Mouse (Mus musculus): ENCODE results near the gene Cacnb2. TPM values are rescaled to one million over a fixed set of nuclear protein-coding genes. Genes with fewer than 3 reads are reported as not detected.

The Cacnb2 gene
- polyA plus RNA-seq, 1 experiment from 2014 or later: 0.11 TPM

DNA sequence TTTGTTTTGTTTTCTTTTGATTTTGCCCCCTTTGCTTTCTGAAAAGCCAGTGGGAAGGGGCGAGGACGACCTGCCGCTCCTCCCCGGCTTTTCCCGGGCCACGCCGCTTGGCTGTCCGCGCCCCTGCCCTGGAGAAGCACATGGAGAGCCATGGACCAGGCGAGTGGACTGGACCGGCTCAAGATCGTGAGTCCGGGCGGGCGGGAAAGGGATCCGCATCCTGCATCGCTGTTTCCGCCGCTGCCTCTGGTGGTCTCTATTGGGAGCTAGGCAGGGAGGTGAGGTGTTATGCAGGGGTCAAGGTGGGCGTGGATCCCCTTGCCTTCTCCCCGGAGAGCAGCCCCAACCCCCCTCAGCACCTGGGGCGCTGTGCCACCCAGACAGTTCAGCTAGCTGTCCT lies 1.9 kb downstream of the Cacnb2 start:
- Histone ChIP-seq H3K27ac (ENCODE audit: low read depth) (no peak overlapping the region), H3K36me3 (replicated peaks; ENCODE audit: insufficient read depth, low read length) (no peaks in the 10 kb centered on the region), H3K9me3 (ENCODE audit: low read length) (no peaks in the 10 kb centered on the region), H3K4me1 (ENCODE audit: insufficient read depth) (peaks cover 10% of the 10 kb centered on the region; the same call in 1 of the 2 replicates), H3K4me2 (ENCODE audit: low read depth, low read length) (peak overlapping the region; percentile 95), H3K9ac (replicated peaks) (peak overlapping the region; percentile 63), H3K4me3 (ENCODE audit: low read depth, low read length) (peak overlapping the region; percentile 61), H3K27me3 (ENCODE audit: insufficient read depth, low read length) (peaks cover 6% of the 10 kb centered on the region; the same call in 1 of the 2 replicates)
- no peak for TF ChIP-seq EP300 (IDR thresholded peaks at IDR 0.05; ENCODE audit: low read depth)
- TF ChIP-seq CTCF (IDR thresholded peaks at IDR 0.05; ENCODE audit: low read depth): no peak
- peak; percentile 25 for DNase-seq
- WGBS (ENCODE audit: insufficient replicate concordance): under 1% methylated on average over 21 of the region's 22 CpGs
- peak; percentile 47; the same call in 1 of the 2 replicates for ATAC-seq

DNA sequence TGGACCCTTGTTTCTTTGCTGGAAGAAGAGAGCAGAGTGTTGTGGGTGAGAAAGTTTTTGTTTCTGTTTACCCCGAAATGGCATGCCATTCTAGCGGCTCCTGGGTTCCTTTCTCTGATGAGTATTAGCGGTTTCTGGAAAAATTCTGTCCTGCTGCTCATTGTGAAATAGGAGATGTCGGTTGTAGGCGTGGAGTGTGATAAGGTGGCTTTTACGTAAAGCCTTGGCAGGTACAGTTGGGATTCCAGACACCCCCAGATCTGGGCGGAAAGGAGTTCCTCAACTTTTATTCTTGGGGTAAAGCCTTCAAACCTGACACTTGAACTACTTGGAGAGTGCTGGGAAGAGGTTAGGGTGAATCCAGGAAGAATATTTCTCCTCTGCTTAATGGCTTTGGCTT lies 2.3 kb downstream of the Cacnb2 start:
- Histone ChIP-seq H3K9ac (replicated peaks) (no peak overlapping the region; the same call in 1 of the 2 replicates), H3K4me3 (ENCODE audit: low read depth, low read length) (peak overlapping the region; percentile 61), H3K4me1 (ENCODE audit: insufficient read depth) (peaks cover 10% of the 10 kb centered on the region; the same call in 1 of the 2 replicates), H3K9me3 (ENCODE audit: low read length) (no peaks in the 10 kb centered on the region), H3K4me2 (ENCODE audit: low read depth, low read length) (peak overlapping the region; percentile 95), H3K27me3 (ENCODE audit: insufficient read depth, low read length) (peaks cover 6% of the 10 kb centered on the region; the same call in 1 of the 2 replicates), H3K27ac (ENCODE audit: low read depth) (no peak overlapping the region), H3K36me3 (replicated peaks; ENCODE audit: insufficient read depth, low read length) (no peaks in the 10 kb centered on the region)
- 2% methylated on average over 7 of the region's 7 CpGs for WGBS (ENCODE audit: insufficient replicate concordance)
- DNase-seq (no peak), ATAC-seq (no peak)
- TF ChIP-seq CTCF (IDR thresholded peaks at IDR 0.05; ENCODE audit: low read depth) (no peak), EP300 (IDR thresholded peaks at IDR 0.05; ENCODE audit: low read depth) (no peak)

DNA sequence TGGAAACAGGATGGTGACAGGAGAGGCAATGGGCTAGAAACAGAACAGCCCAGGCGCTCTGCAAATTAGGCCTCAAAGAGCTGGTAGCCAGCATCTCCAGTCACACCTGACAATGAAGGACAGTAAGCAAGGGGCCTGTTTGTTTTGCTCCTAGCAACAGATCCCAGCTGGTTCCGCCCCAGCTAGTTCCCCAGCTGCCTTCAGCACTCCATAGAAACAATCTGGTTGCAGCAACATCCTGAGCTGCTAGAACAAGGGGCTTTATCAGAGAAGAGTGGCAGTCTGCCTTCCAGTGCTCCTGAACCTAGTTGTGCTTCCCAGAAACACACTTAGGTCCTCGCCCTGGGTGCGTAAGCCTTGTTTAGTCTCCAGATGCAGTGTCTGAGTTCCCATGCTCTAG lies 5.7 kb downstream of the Cacnb2 start:
- H3K27ac ChIP-seq (ENCODE audit: low read depth): no peak overlapping the region
- H3K36me3 ChIP-seq (replicated peaks; ENCODE audit: insufficient read depth, low read length): no peaks in the 10 kb centered on the region
- no peak for ATAC-seq
- no peak overlapping the region for H3K4me3 ChIP-seq (ENCODE audit: low read depth, low read length)
- no peak for TF ChIP-seq EP300 (IDR thresholded peaks at IDR 0.05; ENCODE audit: low read depth)
- TF ChIP-seq CTCF (IDR thresholded peaks at IDR 0.05; ENCODE audit: low read depth): no peak
- H3K9ac ChIP-seq (replicated peaks): no peak overlapping the region
- no peak overlapping the region for H3K4me2 ChIP-seq (ENCODE audit: low read depth, low read length)
- no peaks in the 10 kb centered on the region for H3K9me3 ChIP-seq (ENCODE audit: low read length)
- H3K4me1 ChIP-seq (ENCODE audit: insufficient read depth): peaks cover 9% of the 10 kb centered on the region; the same call in 1 of the 2 replicates
- H3K27me3 ChIP-seq (ENCODE audit: insufficient read depth, low read length): peaks cover 6% of the 10 kb centered on the region; the same call in 1 of the 2 replicates
- no peak for DNase-seq
- WGBS (ENCODE audit: insufficient replicate concordance): 62% methylated on average over 4 of the region's 4 CpGs

DNA sequence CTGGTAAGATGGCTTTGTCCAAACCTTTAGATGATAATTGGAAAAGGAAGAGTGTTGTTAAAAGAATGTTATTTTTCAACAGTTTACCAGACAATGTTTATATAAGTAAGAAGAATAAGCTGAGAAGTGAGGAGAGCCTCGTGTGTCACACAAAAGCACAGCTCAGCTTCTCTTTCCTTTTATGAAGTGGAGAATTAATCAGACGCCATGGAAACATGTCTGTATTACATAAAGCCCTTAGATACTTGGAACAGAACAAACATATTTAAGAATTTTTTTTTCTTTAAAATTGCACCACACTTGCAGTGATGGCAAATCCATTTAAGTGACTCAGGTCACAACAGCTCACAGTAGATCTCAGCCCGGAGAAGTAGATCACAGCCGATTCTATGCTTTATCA lies 9.8 kb downstream of the Cacnb2 start:
- Histone ChIP-seq H3K36me3 (replicated peaks; ENCODE audit: insufficient read depth, low read length) (no peaks in the 10 kb centered on the region), H3K9me3 (ENCODE audit: low read length) (no peaks in the 10 kb centered on the region), H3K4me2 (ENCODE audit: low read depth, low read length) (no peak overlapping the region), H3K9ac (replicated peaks) (no peak overlapping the region), H3K27ac (ENCODE audit: low read depth) (no peak overlapping the region), H3K27me3 (ENCODE audit: insufficient read depth, low read length) (no peaks in the 10 kb centered on the region), H3K4me3 (ENCODE audit: low read depth, low read length) (no peak overlapping the region), H3K4me1 (ENCODE audit: insufficient read depth) (no peaks in the 10 kb centered on the region)
- ATAC-seq (no peak), DNase-seq (no peak)
- 67% methylated on average over 4 of the region's 4 CpGs for WGBS (ENCODE audit: insufficient replicate concordance)
- TF ChIP-seq CTCF (IDR thresholded peaks at IDR 0.05; ENCODE audit: low read depth): no peak
- TF ChIP-seq EP300 (IDR thresholded peaks at IDR 0.05; ENCODE audit: low read depth): no peak

DNA sequence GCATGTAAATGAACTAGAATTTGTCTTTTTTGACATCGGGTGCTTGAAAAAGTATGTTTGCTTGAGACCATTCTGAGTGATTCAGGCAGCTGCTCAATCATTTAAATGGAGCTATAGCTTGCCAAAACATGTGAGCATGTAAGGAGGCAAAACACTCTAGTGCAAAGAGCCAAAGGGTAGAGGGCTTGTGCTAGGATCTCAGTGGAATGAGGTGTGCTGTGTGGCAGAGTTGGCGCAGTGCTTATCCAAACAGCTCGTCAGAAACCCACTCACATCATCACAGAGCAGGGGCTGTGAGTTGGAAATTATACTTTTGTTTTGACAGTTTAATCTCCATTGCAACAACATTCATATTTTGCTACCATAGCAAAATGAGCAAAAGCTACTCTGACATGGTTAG lies 13.5 kb downstream of the Cacnb2 start:
- H3K9me3 ChIP-seq (ENCODE audit: low read length): no peaks in the 10 kb centered on the region
- WGBS (ENCODE audit: insufficient replicate concordance): 77% methylated on average over 3 of the region's 3 CpGs
- H3K4me3 ChIP-seq (ENCODE audit: low read depth, low read length): no peak overlapping the region

DNA sequence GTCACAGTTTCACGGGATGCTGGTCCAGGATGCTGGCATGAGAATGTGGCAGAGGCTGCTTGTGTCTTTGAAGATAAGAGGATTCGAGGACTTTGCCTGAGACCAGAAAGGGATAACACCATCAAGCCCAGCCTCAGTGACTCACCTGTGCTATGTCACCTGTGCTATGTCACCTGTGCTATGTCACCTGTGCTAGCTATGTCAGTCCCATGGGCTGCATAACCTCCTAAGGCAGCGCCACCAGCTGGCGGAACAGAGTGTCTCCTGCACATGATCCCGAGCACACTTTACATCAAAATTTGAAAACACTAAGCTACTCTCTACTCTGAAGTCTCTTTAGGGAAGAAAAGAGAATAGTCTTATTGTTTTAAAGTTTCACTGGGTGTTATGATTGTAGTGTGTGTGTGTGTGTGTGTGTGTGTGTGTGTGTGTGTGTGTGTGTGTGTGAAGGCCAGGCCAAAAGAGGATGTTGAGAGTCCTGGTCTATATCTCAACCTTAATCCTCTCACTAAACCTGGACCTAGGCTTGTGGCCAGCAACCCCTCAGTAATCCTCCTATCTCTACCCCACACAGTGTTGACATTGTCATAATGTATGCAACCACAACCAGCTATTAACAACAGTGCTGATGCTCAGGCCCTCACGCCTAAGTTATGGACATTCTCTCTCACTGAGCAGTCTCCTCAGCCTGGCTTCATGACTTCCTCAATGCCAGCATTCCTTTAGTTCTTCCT lies 17.4 kb downstream of the Cacnb2 start:
- WGBS (ENCODE audit: insufficient replicate concordance): 65% methylated on average over 6 of the region's 6 CpGs
- Histone ChIP-seq H3K4me2 (ENCODE audit: low read depth, low read length) (no peak overlapping the region), H3K9me3 (ENCODE audit: low read length) (no peaks in the 10 kb centered on the region), H3K27ac (ENCODE audit: low read depth) (no peak overlapping the region), H3K4me3 (ENCODE audit: low read depth, low read length) (no peak overlapping the region), H3K27me3 (ENCODE audit: insufficient read depth, low read length) (no peaks in the 10 kb centered on the region), H3K36me3 (replicated peaks; ENCODE audit: insufficient read depth, low read length) (no peaks in the 10 kb centered on the region), H3K4me1 (ENCODE audit: insufficient read depth) (no peaks in the 10 kb centered on the region; the same call in 1 of the 2 replicates), H3K9ac (replicated peaks) (no peak overlapping the region)
- DNase-seq: peak; percentile 19
- no peak; the same call in 1 of the 2 replicates for ATAC-seq
- TF ChIP-seq CTCF (IDR thresholded peaks at IDR 0.05; ENCODE audit: low read depth): no peak; the same call in 1 of the 2 replicates
- no peak for TF ChIP-seq EP300 (IDR thresholded peaks at IDR 0.05; ENCODE audit: low read depth)

More for the DNA sequence above, 13.5 kb downstream of the Cacnb2 start:
- Histone ChIP-seq H3K4me2 (ENCODE audit: low read depth, low read length) (no peak overlapping the region), H3K9ac (replicated peaks) (no peak overlapping the region), H3K27me3 (ENCODE audit: insufficient read depth, low read length) (no peaks in the 10 kb centered on the region), H3K36me3 (replicated peaks; ENCODE audit: insufficient read depth, low read length) (no peaks in the 10 kb centered on the region), H3K27ac (ENCODE audit: low read depth) (no peak overlapping the region), H3K4me1 (ENCODE audit: insufficient read depth) (no peaks in the 10 kb centered on the region)
- DNase-seq (no peak), ATAC-seq (no peak)
- TF ChIP-seq CTCF (IDR thresholded peaks at IDR 0.05; ENCODE audit: low read depth) (no peak), EP300 (IDR thresholded peaks at IDR 0.05; ENCODE audit: low read depth) (no peak)

All from liver, postnatal 0 days (tissue).